Mouse (Mus musculus): ENCODE measurements around the gene Lrrc30.

Gene Lrrc30

GRCm38 (mm10) chr17:67612151-67612550, 20.4 kb downstream of the Lrrc30 start:
- ChIA-PET CTCF (no interaction called here), POLR2A (no interaction called here)

DNA sequence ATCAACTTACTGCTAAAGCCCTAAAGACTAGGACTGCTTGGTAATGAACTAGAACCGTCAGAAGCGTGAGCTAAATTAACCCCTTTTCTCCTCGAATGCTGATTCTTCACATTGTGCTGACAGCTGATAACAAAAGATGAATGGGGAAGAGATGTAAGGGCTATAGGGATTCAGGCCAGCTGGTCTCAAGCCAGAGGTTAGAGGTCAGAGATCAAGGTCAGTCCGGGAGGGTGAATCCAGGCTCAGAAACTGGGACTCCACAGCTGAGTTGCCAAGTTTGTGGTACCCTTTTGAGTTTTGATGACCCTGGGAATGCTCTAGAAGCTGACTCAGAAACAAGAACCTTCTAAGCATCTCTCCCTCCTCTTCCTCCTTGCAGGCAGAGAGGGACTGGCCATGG, 28.1 kb downstream of the Lrrc30 start:
- ChIA-PET CTCF (no interaction called here), POLR2A (no interaction called here)

DNA sequence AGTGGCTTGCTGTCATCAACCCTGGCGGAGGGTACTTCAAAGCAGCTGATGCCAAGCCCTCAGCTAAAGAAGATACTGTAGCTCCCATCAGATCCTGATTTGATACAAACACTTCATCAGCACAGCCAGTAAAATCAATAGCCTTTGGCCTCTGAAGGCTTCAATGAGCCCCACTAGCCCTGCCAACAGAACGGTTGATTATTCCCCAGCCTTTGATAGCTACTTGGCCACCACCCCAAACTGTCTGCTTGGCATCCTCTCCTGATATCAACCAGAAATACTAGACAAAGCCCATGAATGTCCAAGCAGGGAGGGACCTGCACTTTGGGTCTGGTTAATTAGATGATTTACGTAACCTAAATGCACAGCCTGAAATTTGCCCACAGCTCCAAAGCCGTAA, 30.0 kb downstream of the Lrrc30 start:
- ChIA-PET POLR2A (no interaction called here), CTCF (interaction anchor here in 3 of 4 experiments (0.6 to 1.0 kb wide), 3 partner anchors 17 to 104 kb away, joined by 3 to 4 read pairs (median 3); no protein-coding TSS in a partner anchor)

DNA sequence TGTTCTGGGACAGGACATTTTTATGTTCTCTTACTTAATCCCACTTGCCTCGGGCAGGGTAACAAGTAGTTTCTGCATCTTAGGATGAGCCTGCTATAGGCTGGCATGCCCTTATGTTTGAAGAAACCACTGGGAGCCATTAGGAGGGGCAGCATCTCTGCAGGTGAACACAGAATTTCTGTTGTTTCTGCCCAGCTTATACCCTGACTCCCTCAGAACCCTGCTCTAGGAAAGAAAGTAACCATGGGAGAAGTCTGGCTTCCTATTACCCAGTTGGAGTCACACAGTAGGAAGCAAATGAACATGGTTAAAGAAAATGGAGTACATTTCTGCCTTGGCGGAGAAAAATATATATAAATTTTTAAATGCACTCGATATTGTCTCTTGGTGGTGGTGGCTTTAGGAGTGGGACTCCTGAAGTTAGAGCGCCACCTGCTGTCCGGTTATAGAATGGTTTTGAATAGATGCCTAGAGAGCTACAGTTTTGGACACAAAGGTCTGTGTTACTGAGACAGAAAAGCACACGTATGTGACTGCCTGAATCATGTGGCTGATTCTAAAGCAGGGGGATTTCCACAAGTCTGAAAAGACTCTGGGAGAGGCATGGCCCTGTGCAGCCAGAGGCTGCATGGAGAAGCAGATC, 47.5 kb downstream of the Lrrc30 start:
- ChIA-PET CTCF (interaction anchor here (0.5 to 1.7 kb wide), 20 partner anchors 9 to 1005 kb away, joined by 3 to 9 read pairs (median 3); partner anchors contain the start of gene Ptprm (in 2 of the 4)), POLR2A (interaction anchor here in 1 of 4 experiments (1.9 kb wide), 1 partner anchor 230 kb away, joined by 8 read pairs; the partner anchor contains the start of gene Ptprm)

GRCm38 (mm10) chr17:67584533-67584932, 48.0 kb downstream of the Lrrc30 start:
- ChIA-PET CTCF (interaction anchor here in 3 of 4 experiments (1.0 to 1.7 kb wide), 9 partner anchors 18 to 1005 kb away, joined by 3 to 9 read pairs (median 4); partner anchors contain the start of gene Ptprm (in 1 of the 3)), POLR2A (interaction anchor here in 1 of 4 experiments (1.9 kb wide), 1 partner anchor 230 kb away, joined by 8 read pairs; the partner anchor contains the start of gene Ptprm)

GRCm38 (mm10) chr17:67583422-67583821, 49.1 kb downstream of the Lrrc30 start:
- CTCF ChIA-PET = no interaction called here

DNA sequence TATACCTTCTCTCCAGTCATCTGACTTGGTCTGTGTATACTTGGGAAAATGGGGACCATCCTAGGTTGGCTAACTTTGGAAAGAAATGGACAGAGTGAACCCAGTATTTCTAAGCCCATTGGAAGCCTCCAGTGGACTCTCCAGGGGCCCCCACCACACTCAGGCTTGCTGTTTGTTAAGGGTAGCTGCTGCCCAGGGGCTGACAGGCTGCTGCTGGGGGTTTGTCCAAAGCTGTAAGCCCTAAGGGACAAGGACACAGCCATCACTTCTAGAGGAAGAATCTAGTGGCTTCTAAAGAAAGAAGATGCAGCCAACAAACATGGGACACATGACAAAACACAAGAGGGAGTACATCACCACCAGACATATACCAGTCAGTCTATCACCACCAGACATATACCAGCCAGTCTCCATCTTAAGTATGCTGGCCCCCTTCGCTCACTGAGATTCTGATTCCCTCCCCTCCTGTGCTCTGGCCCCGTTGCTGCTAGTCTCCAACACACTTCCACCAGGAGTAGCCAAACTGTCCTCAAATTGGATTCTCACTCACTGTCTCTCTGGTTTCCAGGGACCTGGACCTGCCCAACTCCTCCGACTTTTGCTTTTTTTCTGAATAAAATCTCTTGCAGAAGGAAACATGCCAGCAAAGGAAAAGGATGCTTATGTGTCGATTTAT, 49.7 kb downstream of the Lrrc30 start:
- ChIA-PET CTCF (interaction anchor here in 1 of 4 experiments (0.6 kb wide), 1 partner anchor 194 kb away, joined by 3 read pairs; no protein-coding TSS in a partner anchor), POLR2A (no interaction called here)

More at GRCm38 (mm10) chr17:67583422-67583821, 49.1 kb downstream of the Lrrc30 start:
- POLR2A ChIA-PET = no interaction called here

GRCm38 (mm10) chr17:67581839-67582238, 50.7 kb downstream of the Lrrc30 start:
- ChIA-PET POLR2A (no interaction called here), CTCF (no interaction called here)

All from embryonic stem cell, embryonic (primary cell).